Mouse (Mus musculus) liver, embryonic 13.5 days (tissue): Measurements from ENCODE around the gene Aldh1l1. TPM values are rescaled to one million over a fixed set of nuclear protein-coding genes. Genes with fewer than 3 reads are reported as not detected.
A peak's percentile ranks its signal among the peaks of the same experiment; 100 is the strongest.
"Not testable (repeated sequence)": the region's sequence is repeated elsewhere in the genome, so short reads cannot be mapped to it uniquely, and the experiment has no call there.

Experiments used
- ATAC-seq: fragments of 200-750 bp; cut with Nextera tagmentation; 2 replicates; pipeline ENCODE4 v1.8.0; 2017; ENCODE audit warnings: low read depth, mild to moderate bottlenecking, moderate number of reproducible peaks, moderate library complexity
- DNase-seq: peaks from one replicate; pipeline ENCODE4 v3.0.0; 2022
- H3K27ac ChIP-seq: fragments of 300-500 bp; sonication (generic); 2 replicates; pipeline ENCODE4 v1.5.1; 2015; ENCODE audit warnings: moderate library complexity, mild to moderate bottlenecking, inconsistent platforms
- H3K27me3 ChIP-seq: fragments of 300-500 bp; sonication (generic); 2 replicates; pipeline ENCODE4 v1.6.1; 2015; ENCODE audit warnings: mild to moderate bottlenecking, inconsistent platforms
- H3K36me3 ChIP-seq: fragments of 300-500 bp; sonication (generic); 2 replicates; pipeline ENCODE4 v1.6.1; 2015; ENCODE audit warnings: mild to moderate bottlenecking, inconsistent platforms
- H3K4me1 ChIP-seq: fragments of 300-500 bp; sonication (generic); replicated peaks from 2 replicates; pipeline ENCODE4 v1.6.1; 2015; ENCODE audit warnings: inconsistent platforms
- H3K4me2 ChIP-seq: fragments of 300-500 bp; sonication (generic); 2 replicates; pipeline ENCODE4 v1.6.1; 2015; ENCODE audit warnings: inconsistent platforms, mild to moderate bottlenecking, moderate library complexity
- H3K4me3 ChIP-seq: fragments of 300-500 bp; sonication (generic); replicated peaks from 2 replicates; pipeline ENCODE4 v1.5.1; 2015; ENCODE audit warnings: mild to moderate bottlenecking, inconsistent platforms
- H3K9ac ChIP-seq: fragments of 300-500 bp; sonication (generic); 2 replicates; pipeline ENCODE4 v1.6.1; 2015; ENCODE audit warnings: mild to moderate bottlenecking, inconsistent platforms
- H3K9me3 ChIP-seq: fragments of 300-500 bp; sonication (generic); replicated peaks from 2 replicates; pipeline ENCODE4 v1.6.1; 2016; ENCODE audit warnings: inconsistent platforms
- WGBS: fragments of 180-500 bp; shearing (Covaris S2); methylation state at CpG from one replicate; pipeline ENCODE4 v1.1.7; 2015; ENCODE audit not compliant: insufficient replicate concordance; 5-methylcytosine and 5-hydroxymethylcytosine counted together
- polyA plus RNA-seq: library from polyadenylated mRNA; unstranded; fragments of >200 nt; fragmentation: Nextera tagmentation; extraction: Ambion mirVana; gene quantifications from 2 replicates; pipeline ENCODE4 v1.2.1, GENCODE M21; 2015

The Aldh1l1 gene
- polyA plus RNA-seq, 1 experiment from 2014 or later, result 12.3 TPM

DNA sequence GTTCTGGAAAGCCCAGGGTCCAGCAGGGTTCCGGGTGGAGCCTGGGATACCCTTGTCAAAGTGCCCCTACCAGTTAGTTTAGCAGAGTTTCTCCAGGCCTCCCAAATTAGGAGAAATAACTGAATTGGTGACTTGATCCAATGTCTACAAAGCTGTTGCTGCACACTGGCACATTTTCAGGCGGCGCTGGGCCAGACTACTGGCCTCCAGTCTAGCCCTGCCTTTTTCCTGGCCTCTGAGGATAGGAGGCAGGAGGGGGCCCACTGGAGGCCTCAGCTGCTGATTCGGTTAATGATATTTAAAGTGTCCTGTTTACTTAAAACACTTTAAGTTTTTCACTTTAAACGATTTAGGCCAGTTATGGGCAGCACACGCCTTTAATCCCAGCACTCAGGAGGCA, 138.0 kb downstream of the Aldh1l1 start:
- H3K9ac ChIP-seq, result peak overlapping the region; percentile 90
- no peaks in the 10 kb centered on the region for H3K27me3 ChIP-seq
- peaks cover 42% of the 10 kb centered on the region for H3K36me3 ChIP-seq
- H3K4me2 ChIP-seq, result peak overlapping the region; percentile 90
- H3K4me3 ChIP-seq, result peak overlapping the region; percentile 67
- no peaks in the 10 kb centered on the region for H3K9me3 ChIP-seq
- ATAC-seq (no peak), DNase-seq (peak; percentile 55)
- peak overlapping the region; percentile 99 for H3K27ac ChIP-seq
- peaks cover 98% of the 10 kb centered on the region for H3K4me1 ChIP-seq
- whole genome bisulfite sequencing, result 23% methylated on average over 6 of the region's 6 CpGs

DNA sequence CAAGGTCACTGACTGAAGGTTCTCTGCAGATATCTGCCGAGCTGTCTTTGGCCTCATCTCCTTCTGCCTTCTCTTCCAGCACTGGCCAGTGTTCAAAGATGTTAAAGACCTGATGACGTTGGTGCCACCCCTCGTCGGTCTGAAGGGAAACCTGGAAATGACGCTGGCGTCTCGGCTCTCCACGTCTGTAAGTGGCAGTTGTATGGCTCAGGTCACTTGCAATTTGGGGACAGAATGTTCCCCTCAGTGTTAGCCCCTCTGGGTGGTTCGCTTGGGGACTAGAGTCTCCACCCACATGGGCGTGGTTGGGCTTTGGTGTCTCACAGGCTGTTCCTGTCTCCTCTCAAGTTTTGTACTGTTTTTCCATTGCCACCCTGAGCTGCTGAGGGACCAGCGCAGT, 138.5 kb downstream of the Aldh1l1 start:
- peaks cover 98% of the 10 kb centered on the region for H3K4me1 ChIP-seq
- H3K36me3 ChIP-seq, result peaks cover 47% of the 10 kb centered on the region
- ATAC-seq (peak; percentile 34), DNase-seq (peak; percentile 68)
- no peaks in the 10 kb centered on the region for H3K9me3 ChIP-seq
- H3K27ac ChIP-seq, result peak overlapping the region; percentile 99
- H3K4me3 ChIP-seq, result peak overlapping the region; percentile 67
- H3K9ac ChIP-seq, result peak overlapping the region; percentile 90
- H3K27me3 ChIP-seq, result no peaks in the 10 kb centered on the region
- WGBS, result 16% methylated on average over 11 of the region's 11 CpGs
- peak overlapping the region; percentile 90 for H3K4me2 ChIP-seq

DNA sequence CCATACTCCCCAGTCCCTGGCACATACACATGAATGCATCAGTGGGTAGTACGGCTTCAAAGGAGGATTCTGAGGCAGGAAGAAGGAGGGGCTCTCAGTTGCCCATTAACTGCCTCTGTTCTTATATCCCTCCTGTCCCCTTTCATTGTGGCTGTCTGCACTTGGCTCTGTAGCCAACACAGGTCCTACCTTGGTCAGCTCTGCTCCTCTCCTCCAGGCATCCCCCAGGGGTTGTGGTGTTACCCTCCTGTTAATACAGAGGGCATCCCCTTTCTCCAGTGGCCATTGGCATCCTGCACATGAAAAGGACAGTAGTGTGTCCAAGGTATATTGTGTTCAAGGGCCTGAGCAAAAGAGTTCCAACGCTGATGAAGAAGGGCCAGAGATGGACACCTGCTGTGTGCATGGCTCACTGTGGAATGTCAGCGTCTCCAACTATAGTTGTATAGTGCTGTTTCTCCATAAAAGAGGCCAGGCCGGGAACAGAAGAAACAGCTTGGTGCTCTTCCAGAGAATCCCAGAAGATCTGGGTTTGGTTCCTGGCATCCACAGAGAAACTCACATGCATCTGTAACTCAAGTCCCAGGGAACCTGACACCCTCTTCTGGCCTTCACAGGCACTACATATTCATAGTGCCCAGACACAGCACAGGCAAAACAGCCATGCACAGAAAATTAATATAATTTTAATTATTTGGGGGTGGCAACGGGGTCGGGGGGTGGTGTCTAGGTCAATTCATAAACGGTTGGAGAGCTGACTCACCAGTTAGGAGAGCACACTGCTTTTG, 139.2 kb downstream of the Aldh1l1 start:
- DNase-seq (no peak), ATAC-seq (no peak)
- Histone ChIP-seq H3K4me3 (peak overlapping the region; percentile 67), H3K27ac (peak overlapping the region; percentile 99), H3K9ac (peak overlapping the region; percentile 90), H3K9me3 (no peaks in the 10 kb centered on the region), H3K36me3 (peaks cover 54% of the 10 kb centered on the region), H3K4me2 (peak overlapping the region; percentile 90), H3K27me3 (no peaks in the 10 kb centered on the region), H3K4me1 (peaks cover 98% of the 10 kb centered on the region)
- 78% methylated on average over 7 of the region's 7 CpGs for WGBS

DNA sequence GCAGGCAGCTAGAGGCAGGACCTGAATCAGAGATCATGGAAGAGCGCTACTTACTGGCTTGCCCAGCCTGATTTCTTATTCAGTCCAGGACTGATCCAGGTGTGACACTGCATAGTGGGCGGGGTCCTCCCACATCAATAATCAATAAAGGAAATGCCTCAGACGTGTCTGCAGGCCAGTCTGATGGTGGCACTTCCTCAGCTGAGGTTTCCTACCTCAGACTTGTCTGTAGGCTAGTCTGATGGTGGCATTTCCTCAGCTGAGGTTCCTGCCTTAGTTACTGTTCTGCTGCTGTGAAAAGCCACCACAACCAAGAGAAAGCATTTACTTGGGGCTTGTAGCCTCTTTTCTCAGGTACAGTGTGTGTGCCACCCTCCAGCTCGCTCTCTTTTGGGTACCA, 141.3 kb downstream of the Aldh1l1 start:
- H3K4me2 ChIP-seq, result no peak overlapping the region
- H3K27ac ChIP-seq, result peak overlapping the region; percentile 31
- H3K27me3 ChIP-seq, result no peaks in the 10 kb centered on the region
- no peak for DNase-seq
- peaks cover 79% of the 10 kb centered on the region for H3K4me1 ChIP-seq
- H3K36me3 ChIP-seq, result peaks cover 74% of the 10 kb centered on the region
- ATAC-seq, result no peak
- H3K4me3 ChIP-seq, result no peak overlapping the region
- no peaks in the 10 kb centered on the region for H3K9me3 ChIP-seq
- 77% methylated on average over 4 of the region's 4 CpGs for WGBS
- 0 out of 2 replicates have a peak overlapping the region, but pooled peaks have one; percentile 8 for H3K9ac ChIP-seq

DNA sequence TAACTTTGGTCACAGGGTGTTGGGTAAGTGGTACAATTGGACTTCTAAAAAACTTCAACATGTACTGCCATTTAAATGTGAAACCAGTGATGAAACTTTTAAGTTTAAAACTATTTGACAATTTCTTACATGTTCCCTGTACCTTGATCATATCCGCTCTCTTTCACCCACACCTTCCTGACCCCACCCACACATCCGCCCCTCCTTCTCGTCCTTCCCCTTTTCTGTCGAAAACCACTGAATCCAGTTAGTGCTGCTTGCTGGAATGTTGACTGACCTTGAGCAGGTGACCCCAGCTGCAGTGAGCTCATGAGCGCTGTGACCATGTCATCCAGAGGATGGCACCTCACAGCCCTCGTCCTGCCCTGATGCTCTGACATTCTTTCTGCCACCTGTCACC, 143.3 kb downstream of the Aldh1l1 start:
- Histone ChIP-seq H3K4me1 (peaks cover 61% of the 10 kb centered on the region), H3K9me3 (no peaks in the 10 kb centered on the region), H3K4me3 (no peak overlapping the region), H3K27ac (peak overlapping the region; percentile 53; the same call in 1 of the 2 replicates), H3K27me3 (no peaks in the 10 kb centered on the region), H3K9ac (no peak overlapping the region), H3K4me2 (no peak overlapping the region), H3K36me3 (peaks cover 93% of the 10 kb centered on the region)
- 66% methylated on average over 6 of the region's 6 CpGs for WGBS
- no peak for DNase-seq
- no peak for ATAC-seq

DNA sequence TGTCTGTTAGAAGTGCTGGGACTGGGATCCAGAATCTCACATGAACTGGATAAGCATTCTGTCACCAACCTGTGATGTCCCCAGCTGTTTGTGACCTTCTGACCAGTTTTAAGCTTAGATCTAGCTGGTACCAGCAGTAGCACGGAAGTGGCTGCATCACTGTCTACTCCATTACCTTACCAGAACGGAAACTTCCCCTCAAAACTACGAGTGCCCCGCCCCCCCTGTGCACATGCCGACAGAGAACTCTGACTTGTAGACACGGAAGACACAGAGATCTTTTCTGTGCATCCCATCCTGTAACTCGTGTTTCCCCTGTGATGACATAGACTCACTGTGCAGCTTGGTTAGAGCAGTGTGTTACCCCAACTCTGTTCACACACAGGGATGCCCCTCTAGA, 144.2 kb downstream of the Aldh1l1 start:
- DNase-seq (no peak), ATAC-seq (no peak)
- Histone ChIP-seq H3K36me3 (peaks cover 97% of the 10 kb centered on the region), H3K9ac (no peak overlapping the region), H3K4me1 (peaks cover 60% of the 10 kb centered on the region), H3K27ac (0 out of 2 replicates have a peak overlapping the region, but pooled peaks have one; percentile 9), H3K4me3 (no peak overlapping the region), H3K4me2 (no peak overlapping the region), H3K9me3 (no peaks in the 10 kb centered on the region), H3K27me3 (no peaks in the 10 kb centered on the region)
- 88% methylated on average over 7 of the region's 7 CpGs for WGBS

DNA sequence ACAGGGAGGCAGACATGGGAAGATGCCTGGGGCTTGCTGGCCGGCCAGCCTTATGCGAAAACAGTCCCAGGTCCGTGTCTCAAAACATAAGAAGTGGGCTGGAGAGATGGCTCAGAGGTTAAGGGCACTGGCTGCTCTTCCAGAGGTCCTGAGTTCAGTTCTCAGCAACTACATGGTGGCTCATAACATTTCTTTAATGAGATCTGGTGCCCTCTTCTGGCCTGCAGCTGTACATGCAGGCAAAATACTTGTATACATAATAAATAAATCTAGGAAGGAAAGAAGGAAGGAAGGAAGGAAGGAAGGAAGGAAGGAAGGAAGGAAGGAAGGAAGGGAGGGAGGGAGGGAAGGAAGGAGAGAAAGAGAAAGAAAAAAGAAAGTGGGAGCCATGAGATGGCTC, 146.3 kb downstream of the Aldh1l1 start:
- DNase-seq, H3K4me2 ChIP-seq, H3K9ac ChIP-seq, H3K9me3 ChIP-seq, H3K27me3 ChIP-seq, H3K4me3 ChIP-seq, ATAC-seq: not testable (repeated sequence)
- 69% methylated on average over 3 of the region's 3 CpGs for WGBS
- Histone ChIP-seq H3K4me1 (peaks cover 44% of the 10 kb centered on the region), H3K36me3 (peaks cover 98% of the 10 kb centered on the region), H3K27ac (0 out of 2 replicates have a peak overlapping the region, but pooled peaks have one; percentile 19)

DNA sequence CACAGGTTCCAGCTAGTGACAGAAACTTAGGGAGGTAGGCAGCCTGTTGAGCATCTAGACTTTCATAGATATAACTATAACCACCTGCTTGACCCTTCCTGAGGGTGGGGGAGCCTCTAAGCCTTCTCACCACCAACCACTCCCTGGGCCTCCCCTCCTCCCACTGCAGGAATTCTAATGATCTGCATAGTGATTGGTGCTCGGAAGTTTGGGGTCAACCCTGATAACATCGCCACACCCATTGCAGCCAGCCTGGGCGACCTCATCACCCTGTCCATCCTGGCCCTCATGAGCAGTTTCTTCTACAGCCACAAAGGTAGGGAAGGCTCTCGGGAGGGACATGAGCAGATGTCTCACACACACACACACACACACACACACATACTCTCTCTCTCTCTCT, 148.9 kb downstream of the Aldh1l1 start:
- peaks cover 98% of the 10 kb centered on the region for H3K36me3 ChIP-seq
- no peak for ATAC-seq
- WGBS, result 60% methylated on average over 4 of the region's 4 CpGs
- no peak overlapping the region for H3K27ac ChIP-seq
- H3K4me3 ChIP-seq, result no peak overlapping the region
- H3K9ac ChIP-seq, result no peak overlapping the region
- no peak overlapping the region for H3K4me2 ChIP-seq
- no peaks in the 10 kb centered on the region for H3K27me3 ChIP-seq
- no peaks in the 10 kb centered on the region for H3K9me3 ChIP-seq
- peaks cover 21% of the 10 kb centered on the region for H3K4me1 ChIP-seq
- DNase-seq, result no peak

DNA sequence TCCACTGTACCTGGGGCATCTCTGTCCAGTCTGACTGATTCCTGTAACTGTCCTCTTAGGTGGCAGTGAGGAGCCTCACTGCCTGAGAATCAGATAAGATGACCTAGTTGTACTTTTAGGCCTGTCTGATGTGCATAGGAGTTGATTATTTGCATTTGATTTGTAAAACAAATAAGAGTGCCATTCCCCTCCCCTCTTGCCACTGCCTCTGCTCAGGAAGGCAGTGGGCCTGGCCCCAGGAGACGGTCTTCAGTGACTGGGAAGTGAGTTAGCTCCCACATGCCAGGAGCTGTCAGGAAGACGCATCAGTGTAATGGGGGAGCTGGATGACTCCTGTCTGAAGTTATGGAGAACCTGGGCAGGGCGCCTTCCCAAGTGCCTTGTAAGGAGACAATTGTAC, 149.4 kb downstream of the Aldh1l1 start:
- Histone ChIP-seq H3K4me1 (peaks cover 15% of the 10 kb centered on the region), H3K27ac (no peak overlapping the region), H3K4me3 (no peak overlapping the region), H3K4me2 (no peak overlapping the region), H3K27me3 (no peaks in the 10 kb centered on the region), H3K9ac (no peak overlapping the region), H3K36me3 (peaks cover 98% of the 10 kb centered on the region), H3K9me3 (no peaks in the 10 kb centered on the region)
- 78% methylated on average over 3 of the region's 3 CpGs for WGBS
- DNase-seq (no peak), ATAC-seq (no peak)

DNA sequence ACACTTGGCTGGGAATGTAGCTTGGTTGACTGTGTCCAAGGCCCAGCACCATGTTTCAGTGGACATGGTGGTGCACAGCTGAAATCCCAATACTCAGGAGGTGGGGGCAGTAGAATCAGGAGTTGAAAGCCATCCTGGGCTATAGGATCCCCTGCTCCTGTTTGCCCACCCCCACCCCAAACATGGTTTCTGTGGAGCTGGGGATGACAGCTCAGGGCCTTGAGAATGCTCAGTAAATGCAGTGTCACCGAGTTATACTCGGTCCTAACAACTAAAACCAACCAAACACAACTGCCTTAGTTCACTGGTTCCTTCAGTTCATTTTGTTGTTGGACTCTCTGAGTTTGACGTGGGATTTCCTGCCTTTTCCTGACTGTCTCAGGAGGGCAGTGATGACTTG, 156.8 kb downstream of the Aldh1l1 start:
- no peaks in the 10 kb centered on the region for H3K9me3 ChIP-seq
- no peak overlapping the region for H3K4me3 ChIP-seq
- H3K4me2 ChIP-seq, result no peak overlapping the region
- H3K4me1 ChIP-seq, result no peaks in the 10 kb centered on the region
- H3K9ac ChIP-seq, result no peak overlapping the region
- DNase-seq (no peak), ATAC-seq (no peak)
- 72% methylated on average over 3 of the region's 3 CpGs for WGBS
- H3K27ac ChIP-seq, result no peak overlapping the region
- no peaks in the 10 kb centered on the region for H3K27me3 ChIP-seq
- H3K36me3 ChIP-seq, result peaks cover 82% of the 10 kb centered on the region

DNA sequence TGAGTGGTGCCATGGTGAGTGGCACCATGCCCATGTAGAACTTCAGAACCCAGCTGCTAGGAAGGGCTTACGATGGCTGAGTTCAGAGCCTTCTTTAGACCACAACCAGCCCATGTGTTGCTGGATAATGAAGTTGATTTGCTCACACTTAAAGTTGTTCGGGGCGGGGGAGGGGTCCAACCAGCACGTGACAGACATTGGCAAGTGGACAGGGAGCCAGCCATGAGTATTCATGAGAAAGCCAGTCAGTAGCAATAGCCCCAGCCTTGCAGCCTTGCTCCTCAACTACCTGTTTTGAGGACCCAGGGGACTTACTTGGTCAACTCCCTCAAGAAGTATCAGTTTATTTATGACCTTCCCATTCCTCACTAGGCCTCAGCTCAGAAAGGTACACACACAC, 158.7 kb downstream of the Aldh1l1 start:
- Histone ChIP-seq H3K9ac (no peak overlapping the region), H3K4me2 (no peak overlapping the region), H3K27ac (no peak overlapping the region), H3K4me3 (no peak overlapping the region), H3K27me3 (no peaks in the 10 kb centered on the region), H3K36me3 (peaks cover 63% of the 10 kb centered on the region), H3K9me3 (no peaks in the 10 kb centered on the region), H3K4me1 (peaks cover 8% of the 10 kb centered on the region)
- DNase-seq (no peak), ATAC-seq (no peak)
- WGBS, result 78% methylated on average over 4 of the region's 4 CpGs

DNA sequence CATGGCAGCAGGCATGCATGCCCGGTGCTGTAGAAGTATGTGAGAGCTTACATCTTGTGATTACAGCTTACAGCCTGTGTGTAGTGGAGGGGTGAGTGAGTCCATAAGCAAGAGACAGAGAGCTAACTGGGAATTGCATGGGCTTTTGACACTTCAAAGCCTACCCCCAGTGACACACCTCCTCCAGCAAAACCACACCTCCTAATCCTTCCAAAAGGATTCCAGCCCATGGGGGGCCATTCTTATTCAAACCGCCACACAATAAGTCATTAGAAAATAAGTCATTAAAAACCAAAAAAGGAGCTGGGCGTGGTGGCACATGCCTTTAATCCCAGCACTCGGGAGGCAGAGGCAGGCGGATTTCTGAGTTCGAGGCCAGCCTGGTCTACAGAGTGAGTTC, 162.2 kb downstream of the Aldh1l1 start:
- H3K27me3 ChIP-seq, result no peaks in the 10 kb centered on the region
- DNase-seq, result no peak
- no peaks in the 10 kb centered on the region for H3K9me3 ChIP-seq
- no peak for ATAC-seq
- H3K4me3 ChIP-seq, result no peak overlapping the region
- no peak overlapping the region for H3K4me2 ChIP-seq
- peaks cover 8% of the 10 kb centered on the region for H3K4me1 ChIP-seq
- WGBS, result 84% methylated on average over 6 of the region's 6 CpGs
- H3K36me3 ChIP-seq, result peaks cover 29% of the 10 kb centered on the region
- no peak overlapping the region for H3K27ac ChIP-seq
- no peak overlapping the region for H3K9ac ChIP-seq
